Mouse (Mus musculus) urinary bladder, postnatal 4 days (tissue): ENCODE measurements around the gene H2-Oa.
"Not testable (repeated sequence)": the region's sequence is repeated elsewhere in the genome, so short reads cannot be mapped to it uniquely, and the experiment has no call there.

ENCODE experiments used
- DNase-seq, 2 experiments: peaks; one replicate each; pipeline ENCODE4 v3.0.0; 2021 to 2022; ENCODE audit warnings: low spot score in 2 of 2

Gene H2-Oa

DNA sequence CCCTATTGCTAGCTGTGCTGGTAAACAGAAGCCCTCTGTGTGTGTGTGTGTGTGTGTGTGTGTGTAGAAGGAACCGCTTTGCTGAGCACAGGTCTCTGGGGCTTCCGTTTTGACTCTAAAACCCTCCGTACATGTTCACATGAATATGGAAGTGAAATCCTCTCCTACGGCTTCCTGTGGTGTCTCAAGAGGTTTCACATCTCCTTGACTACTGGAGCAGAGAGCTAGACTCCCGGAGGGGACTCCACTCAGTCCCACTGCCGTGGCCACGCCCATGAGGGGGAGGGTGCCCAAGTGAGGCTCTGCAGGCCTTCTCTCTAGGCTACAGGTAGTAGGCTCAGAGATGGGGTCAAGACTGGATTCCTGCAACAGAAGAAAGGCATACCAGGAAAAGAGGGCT lies 50.9 kb downstream of the H2-Oa start, which contains the start of gene H2-DMb2:
Gene H2-DMb2, plus strand, starts transcription at position 275 of the 400 bp plus-strand sequence.
- no peak for DNase-seq

DNA sequence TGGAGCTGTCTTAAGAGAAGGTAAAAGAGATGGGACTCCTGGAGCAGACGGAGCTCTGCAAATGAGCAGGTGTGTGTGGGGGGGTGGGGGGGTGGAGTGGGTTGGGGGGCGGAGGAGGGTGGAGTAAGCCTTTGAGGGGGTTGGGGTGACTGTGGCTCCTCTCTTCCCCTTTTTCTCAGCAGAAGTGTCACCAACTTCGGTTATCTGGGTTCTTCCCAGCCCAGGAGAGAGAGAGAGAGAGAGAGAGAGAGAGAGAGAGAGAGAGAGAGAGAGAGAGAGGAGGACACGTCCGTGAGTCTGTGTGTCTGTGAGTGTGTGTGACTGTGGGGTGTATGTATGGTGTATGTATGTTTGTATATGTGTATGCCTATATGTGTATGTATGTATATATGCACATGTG lies 51.3 kb downstream of the H2-Oa start:
- DNase-seq = no peak

DNA sequence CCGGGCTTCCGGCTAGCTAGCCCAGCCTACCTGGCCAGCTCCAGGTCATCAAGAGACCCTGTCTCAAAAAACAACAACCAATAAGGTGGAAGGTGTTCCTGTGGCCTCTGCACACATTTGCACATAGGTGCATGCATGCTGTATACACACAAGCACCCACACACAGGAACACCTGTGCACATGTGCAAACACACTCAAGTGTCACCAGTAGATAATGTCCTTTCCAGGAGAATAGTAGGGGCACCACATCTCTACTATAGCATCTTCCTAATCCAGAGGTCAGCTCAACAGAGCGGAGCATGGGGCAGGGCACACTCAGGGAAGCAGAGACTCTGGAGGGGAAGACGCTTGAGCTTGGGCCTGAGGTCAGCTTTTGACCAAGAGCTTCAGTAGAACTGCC lies 52.1 kb downstream of the H2-Oa start:
- not testable (repeated sequence) for DNase-seq
